Mouse (Mus musculus) kidney, postnatal 0 days (tissue): ENCODE data around the gene Homer2. TPM values are rescaled to one million over a fixed set of nuclear protein-coding genes. Genes with fewer than 3 reads are reported as not detected.
A peak's percentile ranks its signal among the peaks of the same experiment; 100 is the strongest.

ENCODE experiments used
- ATAC-seq: fragments of 200-750 bp; cut with Nextera tagmentation; replicated peaks from 2 replicates; pipeline ENCODE4 v1.8.0; 2017; ENCODE audit warnings: low read depth, moderate number of reproducible peaks, moderate TSS enrichment, moderate library complexity; ENCODE audit not compliant: low FRiP score
- DNase-seq: peaks from one replicate; pipeline ENCODE4 v3.0.0-alpha.2; 2016; ENCODE audit warnings: low spot score
- H3K27ac ChIP-seq: fragments of 300-500 bp; sonication (generic); 2 replicates; pipeline ENCODE4 v1.5.1; 2014; ENCODE audit warnings: mild to moderate bottlenecking
- H3K27me3 ChIP-seq: fragments of 300-500 bp; sonication (generic); 2 replicates; pipeline ENCODE4 v1.6.1; 2014; ENCODE audit warnings: low read length, mixed read lengths; ENCODE audit not compliant: insufficient read depth
- H3K36me3 ChIP-seq: fragments of 300-500 bp; sonication (generic); 2 replicates; pipeline ENCODE4 v1.6.1; 2014; ENCODE audit warnings: low read length, mixed read lengths; ENCODE audit not compliant: insufficient read depth
- H3K4me1 ChIP-seq: fragments of 300-500 bp; sonication (generic); replicated peaks from 2 replicates; pipeline ENCODE4 v1.6.1; 2014; ENCODE audit warnings: antibody characterized with exemption, low read length, mixed read lengths; ENCODE audit not compliant: insufficient read depth
- H3K4me2 ChIP-seq: fragments of 300-500 bp; sonication (generic); 2 replicates; pipeline ENCODE4 v1.6.1; 2014; ENCODE audit warnings: mild to moderate bottlenecking, low read length, moderate library complexity, mixed read lengths
- H3K4me3 ChIP-seq: fragments of 300-500 bp; sonication (generic); replicated peaks from 2 replicates; pipeline ENCODE4 v1.5.1; 2014; ENCODE audit warnings: low read depth, low read length
- H3K9ac ChIP-seq: fragments of 300-500 bp; sonication (generic); 2 replicates; pipeline ENCODE4 v1.6.1; 2014; ENCODE audit warnings: low read depth, low read length
- H3K9me3 ChIP-seq: fragments of 300-500 bp; sonication (generic); replicated peaks from 2 replicates; pipeline ENCODE4 v1.6.1; 2016; ENCODE audit warnings: low read length, inconsistent platforms, mixed read lengths
- CTCF ChIP-seq: IDR thresholded peaks from 2 replicates; pipeline ENCODE4 v1.5.1; 2016; ENCODE audit warnings: antibody characterized with exemption, low read depth, mild to moderate bottlenecking, moderate library complexity
- WGBS: fragments of 180-500 bp; shearing (Covaris S2); extraction: QIAGEN DNeasy Blood & Tissue Kit; methylation state at CpG from one replicate; pipeline ENCODE4 v1.1.7; 2014; 5-methylcytosine and 5-hydroxymethylcytosine counted together
- polyA plus RNA-seq: library from polyadenylated mRNA; unstranded; fragments of >200 nt; fragmentation: Nextera tagmentation; extraction: Ambion mirVana; gene quantifications from 2 replicates; pipeline ENCODE4 v1.2.1, GENCODE M21; 2015

Homer2 gene
- polyA plus RNA-seq, 1 experiment from 2014 or later = 8.4 TPM

DNA sequence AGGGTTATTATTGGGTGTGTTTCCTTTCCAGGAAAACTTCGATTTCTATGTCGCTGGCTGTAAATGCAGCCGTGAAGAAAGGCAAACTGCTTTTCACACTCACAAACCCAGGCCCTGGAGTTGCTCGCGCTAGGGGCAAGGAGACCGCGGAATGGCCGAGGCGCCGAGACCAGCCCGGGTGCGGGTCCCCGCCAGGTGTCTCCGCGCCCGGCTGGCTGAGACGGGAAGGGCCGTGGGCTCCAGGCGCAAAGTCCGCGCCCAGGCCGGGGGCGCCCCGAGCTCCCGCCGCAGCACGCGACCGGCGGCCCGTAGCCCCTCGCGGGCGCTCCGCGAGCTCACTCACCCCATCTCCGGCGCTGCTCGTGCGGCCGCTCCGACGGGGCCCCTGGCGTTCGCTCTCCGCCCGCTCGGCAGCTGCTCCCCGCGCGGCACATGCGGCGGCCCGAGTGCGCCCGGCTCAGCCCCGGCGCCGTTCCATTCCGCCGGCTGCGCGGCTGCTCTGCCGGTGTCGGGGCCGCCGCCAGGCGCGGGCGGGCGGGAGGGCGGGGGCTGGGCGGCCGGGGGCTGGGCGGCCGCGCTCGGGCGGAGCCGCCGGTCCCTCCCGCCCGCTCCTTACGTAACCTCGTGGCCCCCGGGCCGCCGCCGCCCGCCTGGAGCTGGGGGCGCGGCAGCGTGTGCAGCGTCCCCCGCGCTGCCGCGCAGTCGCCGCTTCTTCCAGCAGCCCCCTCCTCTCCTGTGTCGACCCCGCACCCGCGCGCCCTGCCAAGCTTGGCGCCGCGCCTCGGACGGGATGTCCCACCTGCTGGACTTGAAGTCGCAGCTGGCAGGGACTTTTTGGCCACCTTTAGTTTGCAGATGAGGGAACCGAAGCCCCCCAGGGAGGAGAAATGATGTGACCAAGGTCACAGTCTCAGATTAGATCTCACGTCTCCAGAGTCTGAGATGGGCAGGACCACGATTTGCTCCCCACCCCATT lies 623 bp downstream of the Homer2 start:
- Histone ChIP-seq H3K27ac (no peak overlapping the region), H3K4me1 (peaks cover 4% of the 10 kb centered on the region; the same call in 1 of the 2 replicates), H3K36me3 (no peaks in the 10 kb centered on the region), H3K9ac (peak overlapping the region; percentile 55), H3K4me2 (peak overlapping the region; percentile 98), H3K4me3 (peak overlapping the region; percentile 57), H3K9me3 (no peaks in the 10 kb centered on the region), H3K27me3 (no peaks in the 10 kb centered on the region)
- DNase-seq (peak; percentile 18), ATAC-seq (peak; percentile 68)
- WGBS = under 1% methylated on average over 64 of the region's 114 CpGs
- TF ChIP-seq CTCF = no peak

DNA sequence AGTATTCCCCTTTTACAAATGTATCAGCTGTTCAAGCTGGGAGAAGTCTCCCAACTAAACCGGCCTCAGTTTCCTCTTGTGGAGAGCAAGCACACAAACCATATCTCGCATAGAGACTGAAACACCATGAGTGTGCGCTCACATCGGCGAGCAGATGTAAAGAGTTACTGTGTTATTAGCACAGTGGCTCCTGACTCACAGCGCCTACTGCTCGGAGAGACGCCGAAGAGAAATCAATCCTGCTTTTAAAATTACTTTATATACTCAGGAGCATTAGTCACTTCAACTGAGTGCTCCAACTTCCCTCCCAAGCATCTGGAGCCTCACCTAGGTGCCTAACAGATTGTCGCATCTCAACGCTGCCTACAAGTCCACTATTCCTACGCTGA lies 1.3 kb downstream of the Homer2 start:
- DNase-seq (no peak), ATAC-seq (no peak)
- Histone ChIP-seq H3K27me3 (no peaks in the 10 kb centered on the region), H3K4me1 (peaks cover 4% of the 10 kb centered on the region; the same call in 1 of the 2 replicates), H3K4me3 (peak overlapping the region; percentile 57), H3K9ac (no peak overlapping the region), H3K36me3 (no peaks in the 10 kb centered on the region), H3K4me2 (peak overlapping the region; percentile 98), H3K9me3 (no peaks in the 10 kb centered on the region), H3K27ac (no peak overlapping the region)
- no peak for TF ChIP-seq CTCF
- 31% methylated on average over 12 of the region's 12 CpGs for WGBS

- Histone ChIP-seq H3K36me3 (no peaks in the 10 kb centered on the region), H3K27ac (no peak overlapping the region), H3K9me3 (no peaks in the 10 kb centered on the region), H3K27me3 (no peaks in the 10 kb centered on the region), H3K4me2 (no peak overlapping the region), H3K4me3 (no peak overlapping the region), H3K4me1 (no peaks in the 10 kb centered on the region), H3K9ac (no peak overlapping the region)
- no peak for TF ChIP-seq CTCF
- no peak for DNase-seq
- 77% methylated on average over 13 of the region's 13 CpGs for WGBS
- no peak for ATAC-seq
Observed at GRCm38 (mm10) chr7:81698357-81698756, 9.0 kb downstream of the Homer2 start.

DNA sequence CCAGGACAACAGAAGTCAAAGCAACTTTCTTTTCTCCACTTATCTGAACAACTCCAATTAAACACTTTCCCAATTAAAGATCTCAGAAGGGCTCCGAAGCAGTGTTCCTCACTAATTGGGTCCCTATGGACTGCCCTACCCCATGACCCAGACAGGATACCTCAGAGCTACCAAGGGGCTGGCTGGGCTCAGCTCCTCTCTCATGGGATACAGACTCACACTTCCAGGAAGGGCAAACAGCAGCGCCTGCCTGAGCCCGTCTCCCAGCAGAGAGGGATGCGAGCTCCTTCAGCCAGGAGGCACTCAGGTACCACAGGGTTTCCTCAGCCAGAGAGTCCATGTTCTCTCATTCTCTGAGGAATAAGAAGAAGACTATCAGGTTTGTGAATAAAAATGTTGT lies 9.4 kb downstream of the Homer2 start:
- H3K4me3 ChIP-seq = no peak overlapping the region
- no peaks in the 10 kb centered on the region for H3K36me3 ChIP-seq
- H3K4me1 ChIP-seq = no peaks in the 10 kb centered on the region
- H3K27me3 ChIP-seq = no peaks in the 10 kb centered on the region
- H3K4me2 ChIP-seq = no peak overlapping the region
- H3K9me3 ChIP-seq = no peaks in the 10 kb centered on the region
- WGBS = 83% methylated on average over 4 of the region's 4 CpGs
- no peak for ATAC-seq
- H3K27ac ChIP-seq = no peak overlapping the region
- no peak for DNase-seq
- no peak for TF ChIP-seq CTCF
- H3K9ac ChIP-seq = no peak overlapping the region

- no peak overlapping the region for H3K9ac ChIP-seq
- H3K4me3 ChIP-seq = no peak overlapping the region
- H3K4me1 ChIP-seq = no peaks in the 10 kb centered on the region; the same call in 1 of the 2 replicates
- no peaks in the 10 kb centered on the region for H3K27me3 ChIP-seq
- no peak overlapping the region for H3K4me2 ChIP-seq
- 46% methylated on average over 16 of the region's 16 CpGs for WGBS
- ATAC-seq = no peak
- no peak for TF ChIP-seq CTCF
- H3K27ac ChIP-seq = no peak overlapping the region
- no peaks in the 10 kb centered on the region for H3K36me3 ChIP-seq
- peak; percentile 22 for DNase-seq
- no peaks in the 10 kb centered on the region for H3K9me3 ChIP-seq
Observed at GRCm38 (mm10) chr7:81695763-81696533, 11.4 kb downstream of the Homer2 start.

GRCm38 (mm10) chr7:81691067-81691466 lies 16.3 kb downstream of the Homer2 start:
- WGBS = 86% methylated on average over 5 of the region's 5 CpGs
- Histone ChIP-seq H3K4me2 (no peak overlapping the region), H3K4me3 (no peak overlapping the region), H3K36me3 (no peaks in the 10 kb centered on the region), H3K9ac (no peak overlapping the region), H3K4me1 (no peaks in the 10 kb centered on the region; the same call in 1 of the 2 replicates), H3K27ac (no peak overlapping the region), H3K9me3 (no peaks in the 10 kb centered on the region), H3K27me3 (no peaks in the 10 kb centered on the region)
- DNase-seq = no peak
- ATAC-seq = no peak
- no peak for TF ChIP-seq CTCF
